Comparison of ENCODE assay signal across 13 mouse cellular contexts in the genomic region with DNA sequence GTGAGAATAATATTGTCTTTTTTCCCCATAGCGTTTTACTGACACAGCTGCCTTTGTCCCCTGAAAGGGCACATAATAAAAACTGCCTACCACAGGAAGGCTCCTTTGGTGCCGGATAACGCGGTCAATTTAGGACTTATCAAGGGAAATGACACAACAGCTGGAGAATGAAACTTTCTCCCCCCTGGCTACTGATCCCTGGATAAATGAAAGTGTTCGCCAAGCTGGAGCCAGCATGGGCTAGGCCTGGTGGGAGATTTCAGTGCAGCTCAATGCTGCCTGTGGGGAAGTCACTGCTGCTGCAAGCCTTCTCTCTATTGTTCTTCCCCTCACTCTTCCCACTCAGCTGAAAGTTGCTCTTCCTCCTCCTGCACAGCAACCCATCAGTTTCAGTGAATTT.
A peak's percentile ranks its signal among the peaks of the same experiment; 100 is the strongest.
DNase-seq lines count a peak whose midpoint lies in the region; ATAC-seq and TF ChIP-seq lines count a peak whose summit lies in the region.
"Had no signal": no experiment of that assay in that cellular context is flagged by ENCODE, and none has a peak within 500 bp of the region (broad histone marks: within the 10 kb centered on the region; RNA-seq: fewer than 3 reads in every experiment).

No protein-coding gene starts in this region.

- H3K9me3 ChIP-seq in heart, embryonic 12.5 days (replicated peaks), result no peaks in the 10 kb centered on the region
- no peaks in the 10 kb centered on the region for H3K9me3 ChIP-seq in neural tube, embryonic 14.5 days (ENCODE audit: control insufficient read depth, low read length)
- no peaks in the 10 kb centered on the region for H3K9me3 ChIP-seq in midbrain, embryonic 12.5 days
- H3K9me3 ChIP-seq: kidney, embryonic 15.5 days; limb, embryonic 15.5 days had no signal

- no peak overlapping the region for H3K27ac ChIP-seq in heart, embryonic 12.5 days (ENCODE audit: poor library complexity, severe bottlenecking)
- no peak overlapping the region for H3K27ac ChIP-seq in heart, adult 2 months
- no peak overlapping the region for H3K27ac ChIP-seq in neural tube, embryonic 14.5 days (ENCODE audit: low read depth, low read length)
- H3K27ac ChIP-seq in midbrain, embryonic 12.5 days (replicated peaks), result peak overlapping the region; percentile 39
- H3K27ac ChIP-seq: kidney, embryonic 15.5 days; limb, embryonic 15.5 days; macrophage had no signal

- 46% methylated on average over 5 of the region's 5 CpGs for WGBS in heart, embryonic 12.5 days
- 25% methylated on average over 5 of the region's 5 CpGs for WGBS in heart, adult 2 months
- WGBS in neural tube, embryonic 14.5 days, result 16% methylated on average over 5 of the region's 5 CpGs
- WGBS in midbrain, embryonic 12.5 days, result 6% methylated on average over 5 of the region's 5 CpGs

- H3K27me3 ChIP-seq in heart, embryonic 12.5 days (replicated peaks), result no peaks in the 10 kb centered on the region
- no peaks in the 10 kb centered on the region for H3K27me3 ChIP-seq in heart, adult 2 months (ENCODE audit: control insufficient read depth, insufficient read depth, low read length)
- H3K27me3 ChIP-seq in neural tube, embryonic 14.5 days (ENCODE audit: control insufficient read depth, insufficient read depth, low read length), result no peaks in the 10 kb centered on the region
- no peaks in the 10 kb centered on the region; the same call in 1 of the 2 replicates for H3K27me3 ChIP-seq in midbrain, embryonic 12.5 days
- H3K27me3 ChIP-seq: kidney, embryonic 15.5 days; limb, embryonic 15.5 days had no signal

- no peak overlapping the region for H3K4me2 ChIP-seq in heart, embryonic 12.5 days
- no peak overlapping the region for H3K4me2 ChIP-seq in neural tube, embryonic 14.5 days (ENCODE audit: low read depth, low read length)
- peak overlapping the region; percentile 26; the same call in 1 of the 2 replicates for H3K4me2 ChIP-seq in midbrain, embryonic 12.5 days (replicated peaks)
- H3K4me2 ChIP-seq: kidney, embryonic 15.5 days; limb, embryonic 15.5 days had no signal

- no peak overlapping the region for H3K9ac ChIP-seq in heart, embryonic 12.5 days
- H3K9ac ChIP-seq in heart, adult 2 months (ENCODE audit: low read depth, low read length), result no peak overlapping the region
- no peak overlapping the region for H3K9ac ChIP-seq in neural tube, embryonic 14.5 days (replicated peaks; ENCODE audit: low read depth, low read length)
- H3K9ac ChIP-seq in midbrain, embryonic 12.5 days (replicated peaks), result no peak overlapping the region
- H3K9ac ChIP-seq: kidney, embryonic 15.5 days; limb, embryonic 15.5 days had no signal

- TF ChIP-seq CTCF in heart, adult 2 months (IDR thresholded peaks at IDR 0.05), result no peak

- no peak for TF ChIP-seq EP300 in heart, adult 2 months (IDR thresholded peaks at IDR 0.05; ENCODE audit: insufficient read depth, low read depth, low read length)

- no peak for DNase-seq in heart, adult 2 months
- DNase-seq in neural tube, embryonic 10.5 days (ENCODE audit: extremely low spot score, low spot score), result no peak
- DNase-seq in kidney, adult 9 months, result no peak
- DNase-seq in urinary bladder, postnatal 10 days (ENCODE audit: low spot score), result no peak
- DNase-seq: cerebellum, adult 18-20 months; lung, adult 2 months; thymus, postnatal 4 days had no signal

- H3K36me3 ChIP-seq in heart, embryonic 12.5 days, result no peaks in the 10 kb centered on the region
- H3K36me3 ChIP-seq in heart, adult 2 months (ENCODE audit: control insufficient read depth, insufficient read depth, low read length), result no peaks in the 10 kb centered on the region
- no peaks in the 10 kb centered on the region for H3K36me3 ChIP-seq in neural tube, embryonic 14.5 days (ENCODE audit: control insufficient read depth, insufficient read depth, low read length)
- H3K36me3 ChIP-seq in midbrain, embryonic 12.5 days, result no peaks in the 10 kb centered on the region
- H3K36me3 ChIP-seq: kidney, embryonic 15.5 days; limb, embryonic 15.5 days had no signal

- no peak for TF ChIP-seq POLR2A in heart, adult 2 months (IDR thresholded peaks at IDR 0.05; ENCODE audit: insufficient read depth, low read depth, low read length)

- H3K4me3 ChIP-seq in heart, embryonic 12.5 days, result no peak overlapping the region
- no peak overlapping the region for H3K4me3 ChIP-seq in heart, adult 2 months
- H3K4me3 ChIP-seq in neural tube, embryonic 14.5 days (ENCODE audit: low read depth, low read length), result no peak overlapping the region
- no peak overlapping the region for H3K4me3 ChIP-seq in midbrain, embryonic 12.5 days
- H3K4me3 ChIP-seq: kidney, embryonic 15.5 days; limb, embryonic 15.5 days had no signal

- intact Hi-C loops in heart, adult 2 months (cut with DNase I), result no loop called here

- H3K79me2 ChIP-seq in heart, adult 2 months (replicated peaks; ENCODE audit: control insufficient read depth, insufficient read depth, low read length), result no peaks in the 10 kb centered on the region

- ATAC-seq in heart, embryonic 12.5 days (ENCODE audit: insufficient number of reproducible peaks, low FRiP score), result peak; percentile 66; the same call in 1 of the 2 replicates
- 0 out of 2 replicates have a peak, but pooled peaks have one; percentile 42 for ATAC-seq in neural tube, embryonic 14.5 days (ENCODE audit: low read depth)
- ATAC-seq in midbrain, embryonic 12.5 days (ENCODE audit: low FRiP score, low read depth), result 0 out of 2 replicates have a peak, but pooled peaks have one; percentile 4

- H3K4me1 ChIP-seq in heart, embryonic 12.5 days (replicated peaks), result peaks cover 8% of the 10 kb centered on the region; the same call in 1 of the 2 replicates
- no peaks in the 10 kb centered on the region for H3K4me1 ChIP-seq in heart, adult 2 months (ENCODE audit: control insufficient read depth, insufficient read depth, low read length)
- H3K4me1 ChIP-seq in neural tube, embryonic 14.5 days (ENCODE audit: control insufficient read depth, insufficient read depth, low read length), result peaks cover 5% of the 10 kb centered on the region; the same call in 1 of the 2 replicates
- H3K4me1 ChIP-seq in midbrain, embryonic 12.5 days, result peaks cover 42% of the 10 kb centered on the region

Comparison
In these comparisons a context has a peak if more than half of its experiments do, and no peak if none do; other contexts are left out.
1. ATAC-seq: peak in every context shown above with its lines; median percentile 66 in heart, embryonic 12.5 days; 42 in neural tube, embryonic 14.5 days; 4 in midbrain, embryonic 12.5 days.